Mouse (Mus musculus): ENCODE measurements around the gene Angptl8.
"Not testable (repeated sequence)": the region's sequence is repeated elsewhere in the genome, so short reads cannot be mapped to it uniquely, and the experiment has no call there.

The Angptl8 gene

DNA sequence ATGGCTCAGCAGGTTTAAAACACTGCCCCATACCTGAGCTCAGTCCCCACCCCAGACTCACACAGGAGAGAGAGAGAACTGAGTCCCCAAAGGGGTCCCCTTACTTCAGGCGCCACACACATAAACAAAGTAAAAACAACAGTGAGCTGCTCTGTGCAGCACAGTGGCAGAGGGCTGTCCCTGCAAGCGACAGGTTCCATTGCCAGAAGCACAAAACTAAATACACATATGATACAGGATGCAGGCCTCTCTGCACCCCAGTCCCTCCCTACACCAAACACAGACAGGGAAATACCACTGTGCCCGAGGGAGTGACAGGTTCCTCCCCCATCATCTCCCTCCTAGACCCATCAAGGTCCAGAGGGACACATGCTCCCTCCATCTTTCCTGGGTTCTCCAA lies 12.1 kb downstream of the Angptl8 start:
- in situ Hi-C loops (cut with MboI; ENCODE audit: low sequenced_read_pairs), result no loop called here

DNA sequence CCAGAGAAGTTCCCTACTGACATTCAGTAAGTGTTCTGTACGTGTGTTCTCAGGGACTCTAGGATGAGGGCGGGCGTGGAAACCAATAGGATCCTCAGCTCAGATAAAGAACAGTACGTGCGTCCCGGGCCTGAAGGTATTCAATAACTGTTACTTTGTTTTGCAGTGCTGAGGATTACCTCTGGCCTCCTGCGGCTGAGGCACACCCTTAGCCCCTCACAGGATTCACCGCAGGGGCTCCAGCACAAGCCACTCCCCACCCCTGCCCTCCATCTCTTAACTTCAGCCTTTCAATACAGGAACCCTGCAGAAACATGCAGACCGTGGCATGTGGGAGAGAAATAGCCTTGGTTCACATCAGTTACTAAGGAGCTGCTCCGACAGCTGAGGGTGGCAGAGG lies 12.6 kb downstream of the Angptl8 start:
- in situ Hi-C loops (cut with MboI; ENCODE audit: low sequenced_read_pairs), result no loop called here

DNA sequence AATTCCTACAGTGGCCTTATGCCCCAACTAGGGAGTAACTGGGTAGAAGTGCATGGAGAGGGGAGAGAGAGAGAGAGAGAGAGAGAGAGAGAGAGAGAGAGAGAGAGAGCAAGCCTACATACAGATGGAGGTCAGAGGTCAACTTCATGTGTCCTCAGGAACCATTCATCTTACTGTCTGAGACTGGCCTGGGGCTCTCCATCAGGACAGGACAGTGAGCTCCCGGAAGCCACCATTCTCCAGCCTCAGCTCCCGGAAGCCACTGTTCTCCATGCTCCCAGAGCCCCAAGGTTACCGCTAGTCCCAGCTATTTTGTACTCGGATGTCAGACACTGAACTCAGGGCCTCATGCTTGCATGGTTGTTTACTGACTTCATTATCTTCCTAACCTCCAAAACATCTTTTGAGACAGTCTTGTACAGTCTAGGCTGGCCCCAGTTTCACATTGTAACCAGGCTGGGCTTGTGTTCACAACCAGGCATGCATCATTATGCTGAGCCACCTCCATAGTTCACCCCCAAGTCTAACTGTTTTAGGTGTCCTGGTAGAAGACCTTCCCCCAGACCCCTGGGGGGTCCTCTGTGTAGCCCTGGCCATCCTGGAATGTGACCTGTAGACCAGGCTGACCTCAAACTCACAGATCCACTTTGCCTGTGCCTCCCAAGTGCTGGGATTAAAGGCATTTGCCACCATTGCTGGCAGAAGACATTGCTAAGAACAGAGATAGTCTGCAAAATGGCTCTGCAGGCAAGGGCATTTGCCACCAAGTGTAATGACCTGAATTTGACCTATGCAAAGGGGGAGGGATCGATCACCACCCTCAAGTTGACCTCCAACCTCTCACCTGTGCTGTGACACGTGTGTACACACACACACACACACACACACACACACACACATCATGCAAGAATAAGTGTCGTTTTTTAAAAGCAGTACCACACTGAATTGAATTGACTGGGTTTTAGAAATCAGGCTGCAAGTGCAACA lies 14.7 kb downstream of the Angptl8 start:
- in situ Hi-C loops (cut with MboI; ENCODE audit: low sequenced_read_pairs), result no loop called here

DNA sequence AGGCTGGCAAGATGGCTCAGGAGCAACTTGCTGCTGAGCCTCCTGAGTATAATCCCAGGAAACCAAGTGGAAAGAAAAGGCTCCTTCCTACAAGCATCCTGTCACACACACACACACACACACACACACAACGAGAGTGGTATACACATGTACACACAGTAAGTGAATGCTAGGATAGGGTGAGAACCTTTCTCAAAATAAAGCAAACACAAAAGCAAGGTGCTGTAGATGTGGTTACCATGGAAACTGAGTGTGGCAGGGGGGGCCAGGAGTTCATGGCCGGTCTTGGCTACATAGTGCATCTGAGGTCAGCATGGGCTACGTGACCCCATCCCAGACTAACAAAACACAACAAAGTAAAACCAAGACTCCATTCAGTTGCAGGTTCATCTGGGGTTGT lies 15.8 kb downstream of the Angptl8 start:
- in situ Hi-C loops (cut with MboI; ENCODE audit: low sequenced_read_pairs), result no loop called here

DNA sequence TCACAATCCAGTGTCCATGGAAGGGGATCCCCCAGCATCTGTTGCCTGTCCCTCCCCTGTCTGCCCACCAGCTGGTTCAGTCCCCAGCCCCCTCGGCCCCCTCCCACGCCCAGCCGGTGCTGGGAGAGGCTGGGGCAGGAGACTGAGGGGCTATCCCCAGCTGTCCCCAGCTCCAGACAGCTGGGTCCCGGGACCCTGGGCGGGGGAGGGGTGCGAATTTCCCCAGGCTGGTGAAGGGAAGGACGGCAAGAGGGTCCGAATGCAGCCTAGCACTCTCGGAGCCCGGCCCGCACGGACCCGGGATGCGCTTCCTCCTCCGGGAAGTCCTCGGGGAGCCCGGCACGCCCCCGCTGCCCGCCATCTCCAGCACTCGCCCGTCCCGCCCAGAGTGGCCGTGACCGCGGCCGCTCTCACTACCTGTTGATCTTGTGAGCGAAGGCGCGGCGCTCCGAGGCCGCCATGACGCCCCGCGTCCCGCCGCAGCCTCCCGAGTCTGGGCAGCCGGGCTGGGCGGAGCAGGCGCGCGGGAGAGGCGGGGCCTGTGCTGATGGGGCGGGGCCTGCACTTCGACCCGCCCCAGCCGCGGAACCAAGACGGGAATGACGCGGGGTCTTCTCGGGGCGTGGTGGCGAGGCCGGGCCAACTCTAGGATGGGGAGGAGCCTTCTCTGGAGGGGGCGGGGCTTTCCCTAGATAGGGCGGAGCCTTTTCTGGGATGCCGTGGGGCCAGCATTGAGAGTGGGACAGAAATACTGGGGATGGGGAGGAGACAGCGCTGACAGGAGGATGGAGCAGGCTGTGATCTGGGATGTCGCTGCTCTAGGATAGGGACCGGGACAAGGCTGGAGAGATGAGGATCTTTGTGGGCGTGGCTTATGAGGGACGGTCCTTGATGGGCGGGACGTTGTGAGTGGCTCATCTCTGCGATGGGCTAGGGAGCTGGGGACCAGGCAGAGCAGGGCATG lies 17.1 kb downstream of the Angptl8 start, which contains the start of gene Dock6:
Gene Dock6 (minus strand): TSS at position 508 of the 964 bp plus-strand sequence.
- in situ Hi-C loops (cut with MboI; ENCODE audit: low sequenced_read_pairs), result no loop called here

DNA sequence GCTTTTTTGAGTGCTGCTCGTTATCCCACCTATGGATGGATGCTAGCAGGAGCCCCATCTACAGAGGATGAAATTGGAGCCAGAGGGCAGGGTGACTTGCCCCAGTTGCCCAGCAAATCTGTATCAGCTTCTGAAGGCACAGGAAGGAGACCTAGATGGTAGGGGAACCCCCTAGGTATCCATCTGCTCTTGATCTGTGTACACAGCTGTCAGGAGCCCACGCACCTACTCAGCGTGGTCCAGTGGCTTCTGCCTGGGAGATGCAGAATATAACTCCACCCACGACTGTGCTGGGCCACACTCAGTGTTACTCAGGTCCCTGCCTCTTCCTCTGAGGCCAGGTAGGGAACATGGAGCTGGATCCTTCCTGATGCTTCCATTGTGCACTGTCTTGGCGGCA lies 18.7 kb downstream of the Angptl8 start:
- in situ Hi-C loops (cut with MboI; ENCODE audit: low sequenced_read_pairs), result no loop called here

DNA sequence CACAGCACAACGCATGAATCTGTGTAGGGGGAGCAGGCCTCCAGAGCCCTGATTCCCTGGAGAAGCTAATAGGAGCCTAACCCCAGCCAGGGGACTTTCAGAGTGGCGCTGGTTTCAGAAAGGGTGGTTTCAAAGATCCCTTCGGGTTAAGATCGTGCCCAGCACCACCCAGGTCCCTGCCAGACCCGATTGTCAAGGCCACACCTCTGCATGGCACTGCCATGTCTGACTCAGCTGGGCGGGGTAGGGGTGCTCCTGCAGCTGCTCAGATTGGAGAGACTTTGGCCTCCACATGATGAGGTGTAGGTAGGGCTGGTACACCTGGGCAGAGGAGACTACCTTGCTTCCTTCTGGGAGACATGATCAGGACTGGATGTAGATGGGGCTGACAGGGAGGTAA lies 19.6 kb downstream of the Angptl8 start:
- in situ Hi-C loops (cut with MboI; ENCODE audit: low sequenced_read_pairs), result no loop called here

DNA sequence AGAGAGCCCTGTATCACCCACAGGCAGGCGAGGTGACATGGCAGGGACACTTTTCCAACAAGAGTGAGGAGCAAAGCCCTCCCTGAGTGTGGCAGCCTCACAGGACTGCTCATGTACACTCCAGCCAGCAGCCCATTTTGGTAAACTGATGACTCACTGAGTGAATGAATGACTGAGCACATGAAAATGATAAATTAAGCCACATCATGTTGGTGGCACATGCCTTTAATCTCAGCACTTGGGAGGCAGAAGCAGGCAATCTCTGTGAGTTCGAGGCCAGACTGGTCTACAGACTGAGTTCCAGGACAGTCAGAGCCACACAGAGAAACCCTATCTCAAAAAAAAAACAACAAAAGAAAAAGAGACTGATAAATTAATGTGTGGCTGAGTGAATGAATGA lies 22.2 kb downstream of the Angptl8 start:
- in situ Hi-C loops (cut with MboI; ENCODE audit: low sequenced_read_pairs), result no loop called here

DNA sequence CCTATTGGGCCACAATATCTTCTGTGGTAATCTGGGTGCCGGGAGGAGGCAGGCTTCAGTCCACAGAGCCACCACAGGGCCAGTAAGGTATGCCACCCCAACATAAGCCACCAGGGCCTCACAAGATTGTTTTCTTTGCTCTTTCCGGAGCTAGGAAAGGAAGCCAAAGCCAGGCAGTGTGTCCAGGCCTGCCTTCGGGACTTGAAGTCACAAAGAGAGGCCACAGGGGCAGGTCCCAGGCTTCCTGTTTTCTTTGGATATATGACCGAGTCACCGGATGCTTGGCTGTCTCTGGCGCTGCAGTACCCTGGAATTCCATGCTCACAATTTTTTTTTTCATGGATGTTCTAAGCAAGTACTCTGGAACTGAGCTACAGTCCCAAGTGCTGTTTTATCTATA lies 22.8 kb downstream of the Angptl8 start:
- in situ Hi-C loops (cut with MboI; ENCODE audit: low sequenced_read_pairs), result no loop called here

DNA sequence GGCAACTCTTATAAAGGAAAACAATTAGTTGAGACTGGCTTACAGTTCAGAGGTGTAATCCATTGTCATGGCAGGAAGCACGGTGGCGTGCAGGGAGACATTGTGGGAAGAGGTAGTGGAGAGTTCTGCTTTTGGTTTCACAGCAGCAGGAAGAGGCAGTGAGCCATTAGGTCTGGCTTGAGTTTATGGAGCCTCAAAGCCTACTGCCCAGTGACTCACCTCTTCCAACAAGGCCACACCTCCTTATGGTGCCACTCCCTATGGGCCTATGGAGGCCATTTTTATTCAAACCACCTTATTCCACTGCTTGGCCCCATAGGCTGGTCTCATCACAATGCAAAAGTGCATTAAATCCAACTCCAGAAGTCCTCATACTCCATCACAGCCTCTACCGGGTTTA lies 24.3 kb downstream of the Angptl8 start:
- in situ Hi-C loops (cut with MboI; ENCODE audit: low sequenced_read_pairs), result no loop called here

DNA sequence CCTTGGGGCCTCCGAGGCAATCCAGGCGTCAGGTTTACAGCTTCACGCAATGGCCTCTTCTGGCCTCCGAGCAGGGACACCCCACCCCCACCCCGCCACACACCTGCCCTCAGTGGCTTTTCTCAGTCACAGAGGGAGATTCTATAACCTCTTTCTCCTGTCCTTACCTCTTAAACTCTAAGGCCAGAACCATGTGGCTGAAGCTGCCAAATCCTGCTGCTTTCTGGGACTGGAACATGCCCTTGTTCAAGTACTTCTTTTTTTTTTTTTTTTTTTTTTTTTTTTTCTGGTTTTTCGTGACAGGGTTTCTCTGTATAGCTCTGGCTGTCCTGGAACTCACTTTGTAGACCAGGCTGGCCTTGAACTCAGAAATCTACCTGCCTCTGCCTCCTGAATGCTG lies 25.0 kb downstream of the Angptl8 start:
- in situ Hi-C loops (cut with MboI; ENCODE audit: low sequenced_read_pairs), result not testable (repeated sequence)

DNA sequence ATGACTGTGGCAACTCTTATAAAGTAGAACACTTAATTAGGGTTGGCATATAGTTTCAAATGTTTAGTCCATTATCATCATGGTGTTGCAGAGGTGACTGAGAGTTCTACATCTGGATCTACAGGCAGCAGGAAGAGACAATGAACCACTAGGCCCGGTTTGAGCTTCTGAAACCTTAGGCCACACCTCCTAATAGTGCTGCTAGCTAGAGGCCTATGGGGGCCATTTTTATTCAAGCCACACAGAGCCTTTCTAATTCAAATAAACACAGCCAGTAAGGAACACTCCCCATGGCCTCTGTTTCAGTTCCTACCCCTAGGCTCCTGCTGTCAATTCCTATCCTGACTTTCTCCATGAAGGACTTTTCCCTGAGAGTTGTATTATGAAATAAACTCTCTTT lies 26.9 kb downstream of the Angptl8 start:
- in situ Hi-C loops (cut with MboI; ENCODE audit: low sequenced_read_pairs), result no loop called here

DNA sequence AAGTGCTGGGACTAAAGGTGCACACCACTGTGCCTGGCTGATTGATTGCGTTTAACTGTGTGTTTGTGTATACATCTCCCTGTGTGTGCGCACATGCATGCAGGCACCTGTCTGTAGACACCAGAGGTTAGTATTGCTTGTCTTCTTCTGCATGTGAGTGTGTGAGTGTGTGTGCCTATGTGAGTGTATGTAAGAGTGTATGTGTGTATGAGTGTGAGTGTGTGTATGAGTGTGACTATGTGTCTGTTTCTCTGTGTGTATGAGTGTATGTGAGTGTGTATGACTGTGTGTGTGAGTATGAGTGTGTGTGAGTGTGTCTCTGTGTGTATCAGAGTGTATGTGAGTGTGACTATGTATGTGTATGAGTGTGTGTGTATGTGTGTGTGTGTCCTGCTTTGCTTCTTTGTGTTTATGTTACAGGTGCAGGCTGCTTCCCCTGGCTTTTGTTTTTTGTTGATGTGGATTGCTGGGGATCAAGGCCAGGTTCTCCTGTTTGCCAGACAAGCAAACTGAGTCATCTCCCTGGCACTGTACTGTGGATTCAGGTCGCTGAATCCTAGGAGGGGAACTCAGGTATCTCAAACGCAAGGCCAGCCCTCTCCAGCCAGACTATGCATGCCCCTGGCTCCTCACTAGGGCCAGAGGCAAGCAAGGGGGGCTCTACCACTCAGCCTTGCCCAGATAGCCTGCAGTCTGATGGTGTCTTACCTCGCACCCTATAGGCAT lies 30.5 kb downstream of the Angptl8 start:
- in situ Hi-C loops (cut with MboI; ENCODE audit: low sequenced_read_pairs), result no loop called here

DNA sequence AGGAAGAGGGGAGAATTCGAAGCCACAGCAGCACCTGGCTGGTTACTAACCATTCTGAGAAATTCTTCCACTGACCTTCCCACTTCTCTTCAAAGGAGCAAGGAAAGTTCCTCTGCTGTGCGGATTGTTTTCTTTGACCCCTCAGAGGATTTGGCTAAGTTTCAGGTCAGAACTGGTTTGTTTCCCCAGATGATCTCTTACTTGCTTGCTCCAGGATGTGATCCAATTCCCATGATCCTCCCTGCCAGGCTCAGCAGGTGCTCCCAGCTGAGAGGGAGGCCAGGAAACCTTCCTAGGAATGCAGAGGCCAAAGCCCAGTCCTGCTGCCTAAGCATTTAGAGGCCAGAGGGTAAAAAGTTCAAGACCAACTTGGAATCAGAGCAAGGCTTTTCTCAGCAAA lies 31.3 kb downstream of the Angptl8 start:
- in situ Hi-C loops (cut with MboI; ENCODE audit: low sequenced_read_pairs), result no loop called here

DNA sequence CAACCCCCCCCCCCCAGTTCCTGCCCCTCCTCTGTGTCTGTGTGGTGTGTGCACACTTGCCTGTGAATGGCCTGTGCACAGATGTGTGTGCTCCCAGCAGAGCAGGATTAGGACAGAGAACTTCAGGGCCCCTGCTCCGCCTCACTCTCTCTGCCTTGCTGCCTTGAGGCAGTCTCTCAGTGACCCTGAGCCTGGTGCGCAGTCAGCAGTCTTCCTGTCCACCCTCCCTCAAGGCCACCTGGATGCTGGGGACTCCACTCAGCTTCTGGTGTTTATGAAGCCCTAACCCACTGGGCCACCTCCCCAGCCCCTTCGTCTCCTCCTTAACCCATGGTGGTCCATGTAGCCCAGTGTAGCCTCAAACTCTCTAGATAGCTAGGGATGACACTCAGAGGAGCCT lies 32.4 kb downstream of the Angptl8 start:
- in situ Hi-C loops (cut with MboI; ENCODE audit: low sequenced_read_pairs), result no loop called here

DNA sequence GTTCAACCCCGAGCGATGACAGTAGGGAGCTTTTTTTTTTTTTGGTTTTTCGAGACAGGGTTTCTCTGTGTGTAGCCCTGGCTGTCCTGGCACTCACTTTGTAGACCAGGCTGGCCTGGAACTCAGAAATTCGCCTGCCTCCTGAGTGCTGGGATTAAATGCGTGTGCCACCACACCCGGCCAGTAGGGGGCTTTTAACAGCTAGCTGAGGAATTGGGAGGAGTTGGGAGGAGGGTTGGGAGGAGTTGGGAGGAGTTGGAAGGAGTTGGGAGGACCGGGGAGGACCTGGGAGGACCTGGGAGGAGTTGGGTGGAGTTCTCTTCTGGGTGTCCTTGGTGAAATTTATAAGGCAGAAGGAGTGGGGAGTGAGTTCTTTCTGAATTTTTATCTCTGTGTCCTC lies 34.0 kb downstream of the Angptl8 start:
- in situ Hi-C loops (cut with MboI; ENCODE audit: low sequenced_read_pairs), result not testable (repeated sequence)

DNA sequence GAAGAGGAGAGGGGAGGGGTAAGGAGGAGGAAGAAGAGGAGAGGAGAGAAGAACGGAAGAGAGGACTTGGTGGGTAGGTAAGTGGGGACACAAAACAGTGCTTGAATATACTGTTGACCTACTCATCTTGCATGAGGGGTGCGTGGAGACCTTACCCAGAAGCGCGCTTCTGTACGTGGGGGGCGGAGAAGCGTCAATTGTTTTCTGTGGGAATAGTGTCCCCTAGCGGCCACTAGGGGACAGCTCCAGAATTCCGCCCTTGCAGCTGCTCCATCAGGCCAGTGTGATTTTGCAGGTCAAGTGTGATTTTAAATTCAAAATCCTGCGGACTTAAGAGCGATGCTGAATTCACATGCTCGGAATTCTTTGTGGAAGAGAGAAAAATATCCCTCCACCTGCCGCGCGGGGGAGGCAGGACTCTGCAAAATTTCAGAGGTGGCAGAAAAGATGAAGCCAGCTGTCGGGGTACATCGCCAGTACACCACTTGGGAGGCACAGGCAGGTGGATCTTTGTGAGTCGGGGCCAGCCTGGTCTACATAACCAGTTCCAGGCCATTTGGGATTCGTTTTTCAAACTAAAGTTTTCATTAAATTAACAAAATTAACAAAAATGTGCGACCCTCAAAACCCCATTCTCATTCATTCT lies 35.7 kb downstream of the Angptl8 start:
- in situ Hi-C loops (cut with MboI; ENCODE audit: low sequenced_read_pairs), result no loop called here

DNA sequence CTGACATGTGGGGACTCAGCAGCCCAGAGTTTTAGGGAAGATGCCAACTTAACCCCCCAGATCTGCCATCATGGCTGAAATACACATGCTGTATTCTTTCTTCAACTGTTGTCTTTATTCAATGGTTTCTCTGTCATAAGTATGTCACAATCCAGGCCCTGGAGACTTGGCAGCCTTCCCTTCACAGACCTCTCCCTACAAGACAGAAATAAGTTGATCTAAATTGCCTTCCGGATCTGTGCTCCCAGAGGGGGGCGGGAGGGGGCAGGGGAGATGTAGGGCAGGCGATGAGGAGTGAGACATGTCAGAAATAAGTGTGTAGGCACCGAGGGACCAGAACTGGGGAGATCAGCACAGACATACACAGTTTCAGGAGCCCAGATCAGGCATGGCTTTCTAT lies 36.9 kb downstream of the Angptl8 start:
- in situ Hi-C loops (cut with MboI; ENCODE audit: low sequenced_read_pairs), result no loop called here

DNA sequence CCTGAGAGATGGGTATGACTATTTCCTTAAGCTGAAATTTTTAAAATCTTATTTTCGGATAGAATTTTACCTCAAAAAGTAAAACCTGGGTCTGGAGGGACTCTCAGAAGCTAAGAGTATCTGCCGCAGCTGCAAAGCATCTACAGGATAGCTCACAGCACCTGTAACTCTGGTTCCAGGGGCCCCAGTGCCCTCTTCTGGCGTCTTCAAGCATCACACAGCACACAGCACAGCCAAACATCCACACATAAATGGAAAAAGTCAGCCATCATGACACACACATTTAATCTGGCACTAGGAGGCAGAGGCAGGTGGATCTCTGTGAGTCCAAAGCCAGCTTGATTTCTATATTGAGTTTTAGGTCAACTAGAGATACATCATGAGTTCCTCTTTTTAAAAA lies 41.3 kb downstream of the Angptl8 start:
- in situ Hi-C loops (cut with MboI; ENCODE audit: low sequenced_read_pairs), result no loop called here

Data from CH12F3 (cell line).